Mouse (Mus musculus) ZHBTc4 (cell line): ENCODE measurements around the gene Il9r.
"Not testable (repeated sequence)": the region's sequence is repeated elsewhere in the genome, so short reads cannot be mapped to it uniquely, and the experiment has no call there.

ENCODE experiments used
- DNase-seq: peaks from one replicate; pipeline ENCODE4 v3.0.0-alpha.2; 2011; ENCODE audit warnings: low read depth, low spot score

The Il9r gene

GRCm38 (mm10) chr11:32226124-32226871 is 26.2 kb upstream of the Il9r start, which contains the start of gene Mpg:
Gene Mpg, plus strand, starts transcription at chr11:32226505.
- peak; percentile 95 for DNase-seq

- no peak for DNase-seq
Observed at GRCm38 (mm10) chr11:32225222-32226104, 25.4 kb upstream of the Il9r start.

GRCm38 (mm10) chr11:32224468-32225139 is 24.5 kb upstream of the Il9r start:
- DNase-seq: no peak

GRCm38 (mm10) chr11:32223297-32223967 is 23.4 kb upstream of the Il9r start:
- DNase-seq: no peak

- DNase-seq: peak; percentile 44
Observed at GRCm38 (mm10) chr11:32222570-32223194, 22.6 kb upstream of the Il9r start.

- DNase-seq: peak; percentile 77
Observed at GRCm38 (mm10) chr11:32221951-32222409, 21.9 kb upstream of the Il9r start, which contains the start of gene Rhbdf1. Gene Rhbdf1, minus strand, starts transcription at chr11:32222300.

GRCm38 (mm10) chr11:32221225-32221950 is 21.3 kb upstream of the Il9r start:
- DNase-seq: peak; percentile 57

- DNase-seq: peak; percentile 58
Observed at GRCm38 (mm10) chr11:32220607-32221224, 20.6 kb upstream of the Il9r start.

- DNase-seq: no peak
Observed at GRCm38 (mm10) chr11:32219287-32219686, 19.2 kb upstream of the Il9r start.

- DNase-seq: peak; percentile 65
Observed at GRCm38 (mm10) chr11:32218501-32219050, 18.5 kb upstream of the Il9r start.

GRCm38 (mm10) chr11:32216851-32217250 is 16.8 kb upstream of the Il9r start:
- DNase-seq: peak; percentile 93

GRCm38 (mm10) chr11:32215372-32216162 is 15.5 kb upstream of the Il9r start:
- no peak for DNase-seq

GRCm38 (mm10) chr11:32210623-32211022 is 10.5 kb upstream of the Il9r start:
- DNase-seq: no peak

- peak; percentile 99 for DNase-seq
Observed at GRCm38 (mm10) chr11:32205058-32205873, 5.2 kb upstream of the Il9r start, which contains the start of gene Snrnp25. Gene Snrnp25, plus strand, starts transcription at chr11:32205415.

- no peak for DNase-seq
Observed at GRCm38 (mm10) chr11:32201922-32202685, 2.0 kb upstream of the Il9r start.

- DNase-seq: not testable (repeated sequence)
Observed at GRCm38 (mm10) chr11:32200992-32201391, 913 bp upstream of the Il9r start.

- no peak for DNase-seq
Observed at GRCm38 (mm10) chr11:32199230-32199629, 849 bp downstream of the Il9r start.
